Mouse (Mus musculus) cortical plate, adult 2 months (tissue): ENCODE measurements at regions not wholly inside any gene's neighbourhood (a gene's known extent, or its start where the extent isn't known, plus 50 kb on each side); places are given as distances from the start of the nearest gene placed in this dataset.

Source experiments
- CTCF ChIP-seq: fragments of 200-500 bp; IDR thresholded peaks from 2 replicates; pipeline ENCODE4 v1.5.1; 2011; ENCODE audit warnings: mild to moderate bottlenecking, control low read depth, low read length; ENCODE audit not compliant: insufficient read depth; ENCODE audit errors: extremely low read depth
- POLR2A ChIP-seq: fragments of 200-500 bp; IDR thresholded peaks from 2 replicates; pipeline ENCODE4 v1.6.1; 2011; ENCODE audit warnings: mild to moderate bottlenecking, low read length, control low read depth; ENCODE audit not compliant: insufficient read depth; ENCODE audit errors: extremely low read depth

DNA sequence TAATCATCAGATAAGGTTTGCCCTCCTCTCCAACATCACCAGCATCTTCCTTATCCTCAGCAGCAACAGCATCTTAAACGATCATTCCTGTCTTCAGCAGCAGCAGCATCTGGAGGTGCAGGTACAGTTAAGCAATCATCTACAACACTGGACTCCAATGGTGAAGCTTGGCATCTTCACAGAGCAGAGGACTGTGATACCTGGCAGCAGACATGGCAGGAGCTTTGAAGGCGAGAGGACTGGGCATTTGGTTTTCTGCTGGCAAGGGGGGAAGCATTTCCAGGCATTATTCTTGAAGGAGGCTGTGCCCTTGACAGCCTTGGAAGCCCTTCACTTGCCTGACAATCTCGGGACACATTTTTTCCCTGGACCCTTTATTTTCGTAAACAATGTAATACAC, 235.3 kb downstream of the Sp3 start:
- TF ChIP-seq CTCF (no peak), POLR2A (no peak)
